21 mouse cellular contexts compared by ENCODE assay signal in the genomic region with DNA sequence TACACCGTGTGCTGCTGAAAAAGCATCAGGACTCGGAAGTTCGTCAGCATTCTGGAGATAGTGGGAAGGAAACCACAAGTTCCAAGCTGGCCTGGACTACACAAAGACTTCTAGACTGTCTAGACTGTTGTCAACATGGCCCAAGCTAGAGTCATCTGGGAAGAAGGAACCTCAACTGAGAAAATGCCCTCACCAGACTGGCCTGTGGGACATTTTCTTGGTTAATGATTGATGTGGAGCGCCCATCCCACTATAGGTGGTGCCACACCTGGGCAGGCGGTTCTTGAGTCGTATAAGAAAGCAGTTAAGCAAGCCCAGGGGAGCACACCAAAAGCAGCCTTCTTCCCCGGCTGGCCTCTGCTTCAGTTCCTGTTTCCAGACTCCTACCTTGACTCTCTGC. TPM values are rescaled to one million over a fixed set of nuclear protein-coding genes. Genes with fewer than 3 reads are reported as not detected.
A peak's percentile ranks its signal among the peaks of the same experiment; 100 is the strongest.
DNase-seq lines count a peak whose midpoint lies in the region; ATAC-seq lines count a peak whose summit lies in the region.
"Had no signal": no experiment of that assay in that cellular context is flagged by ENCODE, and none has a peak within 500 bp of the region (broad histone marks: within the 10 kb centered on the region; RNA-seq: fewer than 3 reads in every experiment).

No protein-coding gene starts in this region.

- peak; percentile 18 for DNase-seq in kidney, postnatal 14 days
- no peak for DNase-seq in kidney, adult 8-10 months
- no peak for DNase-seq in natural killer cell, adult 2 months (ENCODE audit: low spot score in 2 of 2)
- DNase-seq in heart, embryonic 10.5 days (ENCODE audit: low spot score): no peak
- DNase-seq: adrenal gland, adult 8-10 months; adrenal gland, postnatal 36 days; cerebellum, adult 8-10 months; cerebellum, postnatal 14 days; embryo, embryonic 11 days; gastrocnemius, adult 2 months; gastrocnemius, postnatal 25 days; heart, postnatal 36 days had no signal

- no peak overlapping the region for H3K9ac ChIP-seq in intestine, embryonic 16.5 days (ENCODE audit: low read depth, low read length)
- no peak overlapping the region for H3K9ac ChIP-seq in stomach, embryonic 16.5 days (ENCODE audit: low read length)
- H3K9ac ChIP-seq: embryonic facial prominence, embryonic 15.5 days; heart, embryonic 13.5 days had no signal

- no peaks in the 10 kb centered on the region for H3K9me3 ChIP-seq in intestine, embryonic 16.5 days (ENCODE audit: control insufficient read depth, low read length)
- H3K9me3 ChIP-seq in stomach, embryonic 16.5 days (replicated peaks; ENCODE audit: control insufficient read depth, low read length): no peaks in the 10 kb centered on the region
- no peaks in the 10 kb centered on the region for H3K9me3 ChIP-seq in heart, embryonic 10.5 days
- H3K9me3 ChIP-seq: embryonic facial prominence, embryonic 15.5 days; forebrain, embryonic 10.5 days; G1E; heart, embryonic 13.5 days had no signal

- H3K36me3 ChIP-seq in intestine, embryonic 16.5 days (ENCODE audit: control insufficient read depth, insufficient read depth, low read length): no peaks in the 10 kb centered on the region; the same call in 1 of the 2 replicates
- H3K36me3 ChIP-seq in stomach, embryonic 16.5 days (ENCODE audit: control insufficient read depth, insufficient read depth, low read length): 0 out of 2 replicates have a peak, but pooled peaks cover 3% of the 10 kb centered on the region
- H3K36me3 ChIP-seq in heart, embryonic 10.5 days: peaks cover 79% of the 10 kb centered on the region

- no peak overlapping the region for H3K4me3 ChIP-seq in intestine, embryonic 16.5 days (ENCODE audit: low read length)
- no peak overlapping the region for H3K4me3 ChIP-seq in stomach, embryonic 16.5 days (replicated peaks; ENCODE audit: low read length)
- H3K4me3 ChIP-seq in heart, embryonic 10.5 days: no peak overlapping the region
- H3K4me3 ChIP-seq: embryonic facial prominence, embryonic 15.5 days; erythroblast, embryonic 14.5 days; forebrain, embryonic 10.5 days; gastrocnemius, adult 2 months; heart, embryonic 13.5 days had no signal

- H3K27me3 ChIP-seq in intestine, embryonic 16.5 days (replicated peaks; ENCODE audit: control insufficient read depth, insufficient read depth, low read length): no peaks in the 10 kb centered on the region
- H3K27me3 ChIP-seq in stomach, embryonic 16.5 days (ENCODE audit: control insufficient read depth, insufficient read depth, low read length): no peaks in the 10 kb centered on the region
- no peaks in the 10 kb centered on the region for H3K27me3 ChIP-seq in heart, embryonic 10.5 days (ENCODE audit: insufficient read depth, poor library complexity, severe bottlenecking)
- H3K27me3 ChIP-seq: embryonic facial prominence, embryonic 15.5 days; heart, embryonic 13.5 days had no signal

- ATAC-seq in intestine, embryonic 16.5 days: peak; percentile 95
- ATAC-seq in stomach, embryonic 16.5 days (ENCODE audit: insufficient read depth, low FRiP score): peak; percentile 76; the same call in 1 of the 2 replicates
- ATAC-seq: forebrain, embryonic 14.5 days had no signal

- 73% methylated on average over 7 of the region's 7 CpGs for WGBS in intestine, embryonic 16.5 days
- WGBS in stomach, embryonic 16.5 days: 80% methylated on average over 7 of the region's 7 CpGs
- 91% methylated on average over 7 of the region's 7 CpGs for WGBS in heart, embryonic 10.5 days

- no peaks in the 10 kb centered on the region for H3K4me1 ChIP-seq in intestine, embryonic 16.5 days (ENCODE audit: control insufficient read depth, insufficient read depth, low read length)
- H3K4me1 ChIP-seq in stomach, embryonic 16.5 days (ENCODE audit: control insufficient read depth, insufficient read depth, low read length): no peaks in the 10 kb centered on the region
- H3K4me1 ChIP-seq in heart, embryonic 10.5 days: no peaks in the 10 kb centered on the region
- H3K4me1 ChIP-seq: forebrain, embryonic 10.5 days; heart, embryonic 13.5 days had no signal

- no peak overlapping the region for H3K4me2 ChIP-seq in intestine, embryonic 16.5 days (ENCODE audit: low read depth, low read length)
- H3K4me2 ChIP-seq in stomach, embryonic 16.5 days (ENCODE audit: low read depth, low read length): no peak overlapping the region
- H3K4me2 ChIP-seq: embryonic facial prominence, embryonic 15.5 days; heart, embryonic 13.5 days had no signal

- 0 out of 2 replicates have a peak overlapping the region, but pooled peaks have one; percentile 5 for H3K27ac ChIP-seq in intestine, embryonic 16.5 days (ENCODE audit: low read length)
- H3K27ac ChIP-seq in stomach, embryonic 16.5 days (ENCODE audit: low read length): no peak overlapping the region
- H3K27ac ChIP-seq in heart, embryonic 10.5 days: no peak overlapping the region
- H3K27ac ChIP-seq: embryonic facial prominence, embryonic 15.5 days; forebrain, embryonic 10.5 days; gastrocnemius, adult 2 months; heart, embryonic 13.5 days had no signal

RNA-seq across cellular contexts. Expression of a gene that starts 7.2 kb away (rescaled TPM):
- 56.3 and 59.7 TPM in 2 replicates for polyA plus RNA-seq in intestine, embryonic 16.5 days (2015; fragmentation: Nextera tagmentation; extraction: Ambion mirVana)
- polyA plus RNA-seq in stomach, embryonic 16.5 days (2015; fragmentation: Nextera tagmentation; extraction: Ambion mirVana): 51.0 and 56.8 TPM in 2 replicates
- 52.7 and 55.3 TPM in 2 replicates for polyA plus RNA-seq in heart, embryonic 10.5 days (2016; fragmentation: Nextera tagmentation; extraction: Ambion mirVana)

RNA-seq across cellular contexts. Expression of a gene that starts 7.3 kb away (rescaled TPM):
- 108 and 118 TPM in 2 replicates for polyA plus RNA-seq in intestine, embryonic 16.5 days (2015; fragmentation: Nextera tagmentation; extraction: Ambion mirVana)
- 98.8 and 107 TPM in 2 replicates for polyA plus RNA-seq in stomach, embryonic 16.5 days (2015; fragmentation: Nextera tagmentation; extraction: Ambion mirVana)
- 114 and 151 TPM in 2 replicates for polyA plus RNA-seq in heart, embryonic 10.5 days (2016; fragmentation: Nextera tagmentation; extraction: Ambion mirVana)

RNA-seq across cellular contexts. Expression of a gene that starts 44.1 kb away (rescaled TPM):
- not detected in 2 replicates for polyA plus RNA-seq in intestine, embryonic 16.5 days (2015; fragmentation: Nextera tagmentation; extraction: Ambion mirVana)
- not detected in 2 replicates for polyA plus RNA-seq in stomach, embryonic 16.5 days (2015; fragmentation: Nextera tagmentation; extraction: Ambion mirVana)
- 0.58 and 1.1 TPM in 2 replicates for polyA plus RNA-seq in heart, embryonic 10.5 days (2016; fragmentation: Nextera tagmentation; extraction: Ambion mirVana)
- polyA plus RNA-seq: erythroblast, embryonic 14.5 days; forebrain, embryonic 10.5 days; G1E; hindbrain, embryonic 11.5 days had no signal

RNA-seq across cellular contexts. Expression of a gene that starts 44.2 kb away (rescaled TPM):
- polyA plus RNA-seq in intestine, embryonic 16.5 days (2015; fragmentation: Nextera tagmentation; extraction: Ambion mirVana): 4.0 and 4.5 TPM in 2 replicates
- 8.6 and 32.4 TPM in 2 replicates for polyA plus RNA-seq in stomach, embryonic 16.5 days (2015; fragmentation: Nextera tagmentation; extraction: Ambion mirVana)
- polyA plus RNA-seq in heart, embryonic 10.5 days (2016; fragmentation: Nextera tagmentation; extraction: Ambion mirVana): 245 and 506 TPM in 2 replicates
- polyA plus RNA-seq: erythroblast, embryonic 14.5 days; G1E had no signal
